Mouse (Mus musculus) brain, embryonic 14.5 days (tissue): ENCODE measurements around the gene Slc22a23.

Source experiments
- CTCF ChIP-seq: fragments of 200-500 bp; IDR thresholded peaks from 2 replicates; pipeline ENCODE4 v1.5.1; 2012; ENCODE audit warnings: inconsistent platforms, mild to moderate bottlenecking, moderate library complexity, borderline replicate concordance; ENCODE audit not compliant: insufficient read depth, insufficient read length; ENCODE audit errors: extremely low read depth
- POLR2A ChIP-seq: fragments of 200-500 bp; IDR thresholded peaks from 2 replicates; pipeline ENCODE4 v1.6.1; 2012; ENCODE audit warnings: mild to moderate bottlenecking, inconsistent platforms, borderline replicate concordance; ENCODE audit not compliant: poor library complexity, insufficient read depth, insufficient read length, severe bottlenecking; ENCODE audit errors: extremely low read depth

DNA sequence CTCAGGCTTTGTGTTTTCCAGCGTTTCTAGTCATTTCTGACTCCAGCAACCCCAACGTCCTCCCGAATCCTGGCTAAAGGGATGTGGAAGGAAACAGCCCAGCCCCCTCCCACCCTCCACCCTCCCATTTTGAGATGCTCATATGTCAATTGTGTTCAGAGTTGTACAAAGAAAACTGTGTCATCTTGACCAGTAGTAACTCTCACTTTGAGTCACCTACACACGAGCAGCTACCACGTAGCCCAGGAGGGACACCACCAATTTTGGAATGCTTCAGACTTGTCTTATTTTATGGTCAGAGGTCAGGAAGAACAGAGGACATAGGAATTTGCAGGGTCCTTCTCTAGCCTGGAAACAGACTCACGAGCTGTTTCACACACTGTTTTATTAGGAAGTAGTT, 171.0 kb downstream of the Slc22a23 start:
- TF ChIP-seq CTCF (no peak), POLR2A (no peak)
